Mouse (Mus musculus) layer of hippocampus, postnatal 25 days (tissue): ENCODE data around the gene Olfr1008. TPM values are rescaled to one million over a fixed set of nuclear protein-coding genes. Genes with fewer than 3 reads are reported as not detected.
"Not testable (repeated sequence)": the region's sequence is repeated elsewhere in the genome, so short reads cannot be mapped to it uniquely, and the experiment has no call there.

Experiments used
- DNase-seq, 2 experiments: peaks; one replicate each; pipeline ENCODE4 v3.0.0; 2022; ENCODE audit warnings: mixed read lengths in 2 of 2, low spot score in 1 of 2; ENCODE audit errors: extremely low spot score in 1 of 2
- total RNA-seq, 2 experiments: library from RNA; stranded (reverse); gene quantifications; 2 replicates each; pipeline ENCODE4 v1.2.3; 2021

The Olfr1008 gene
- not detected for total RNA-seq

GRCm38 (mm10) chr2:85689131-85689530 lies at the start of gene Olfr1008:
Gene Olfr1008 (plus strand): TSS chr2:85689431.
- no peak for DNase-seq

- DNase-seq: no peak
These were observed 38.6 kb upstream of the Olfr1008 start, which contains the start of gene Olfr1002 for GRCm38 (mm10) chr2:85650604-85651003. Gene Olfr1002 (minus strand): TSS chr2:85650704.

GRCm38 (mm10) chr2:85664355-85664754 lies 24.9 kb upstream of the Olfr1008 start, which contains the start of gene Olfr154:
Gene Olfr154 (minus strand): TSS chr2:85664455.
- DNase-seq: not testable (repeated sequence)

GRCm38 (mm10) chr2:85678667-85679066 lies 10.6 kb upstream of the Olfr1008 start, which contains the start of gene Olfr1006:
Gene Olfr1006 (minus strand): TSS chr2:85678767.
- no peak for DNase-seq

- DNase-seq: not testable (repeated sequence)
These were observed 21.4 kb downstream of the Olfr1008 start for GRCm38 (mm10) chr2:85710680-85711079.

- DNase-seq: no peak
These were observed 21.9 kb downstream of the Olfr1008 start for GRCm38 (mm10) chr2:85711159-85711558.

- no peak for DNase-seq
These were observed 25.9 kb downstream of the Olfr1008 start, which contains the start of gene Olfr1009 for GRCm38 (mm10) chr2:85715119-85715518. Gene Olfr1009 (plus strand): TSS chr2:85715419.

- DNase-seq: peak in 1 of 2 experiments; percentile 25
These were observed 36.6 kb downstream of the Olfr1008 start for GRCm38 (mm10) chr2:85725793-85726192.

Other genes with a start within 250 kb of the Olfr1008 start
- gene Olfr995, start 245.8 kb upstream of the Olfr1008 start, total RNA-seq: not detected
- gene 4833423E24Rik, start 170.4 kb upstream of the Olfr1008 start, total RNA-seq: under 1 TPM; 0.20 to 0.21 TPM
- gene Olfr996, start 110.2 kb upstream of the Olfr1008 start, total RNA-seq: not detected
- not detected for gene Olfr998, start 100.5 kb upstream of the Olfr1008 start, total RNA-seq
- not detected for gene Olfr1000, start 77.5 kb upstream of the Olfr1008 start, total RNA-seq
- gene Olfr1002, start 38.7 kb upstream of the Olfr1008 start, total RNA-seq: not detected
- not detected for gene Olfr154, start 25.0 kb upstream of the Olfr1008 start, total RNA-seq
- not detected for gene Olfr1006, start 10.7 kb upstream of the Olfr1008 start, total RNA-seq
- not detected for gene Olfr1009, start 26.0 kb downstream of the Olfr1008 start, total RNA-seq
- gene Olfr1012, start 73.3 kb downstream of the Olfr1008 start, total RNA-seq: not detected
- gene Olfr1013, start 77.7 kb downstream of the Olfr1008 start, total RNA-seq: not detected
- not detected for gene Olfr1014, start 83.3 kb downstream of the Olfr1008 start, total RNA-seq
- not detected for gene Olfr1015, start 92.6 kb downstream of the Olfr1008 start, total RNA-seq
- not detected for gene Olfr1016, start 113.1 kb downstream of the Olfr1008 start, total RNA-seq
- gene Olfr1018, start 129.0 kb downstream of the Olfr1008 start, total RNA-seq: not detected
- gene Olfr1019, start 156.1 kb downstream of the Olfr1008 start, total RNA-seq: not detected
- not detected for gene Olfr1020, start 157.6 kb downstream of the Olfr1008 start, total RNA-seq
- gene Olfr1022, start 179.2 kb downstream of the Olfr1008 start, total RNA-seq: not detected
- not detected for gene Olfr1023, start 196.2 kb downstream of the Olfr1008 start, total RNA-seq
- not detected for gene Olfr1024, start 215.6 kb downstream of the Olfr1008 start, total RNA-seq
- not detected for gene Olfr1025-ps1, start 225.8 kb downstream of the Olfr1008 start, total RNA-seq
- not detected for gene Olfr1026, start 232.1 kb downstream of the Olfr1008 start, total RNA-seq